Mouse (Mus musculus) left cerebral cortex, postnatal 4 days (tissue): ENCODE data around the gene Selenon. TPM values are rescaled to one million over a fixed set of nuclear protein-coding genes. Genes with fewer than 3 reads are reported as not detected.

Source experiments
- DNase-seq: peaks from one replicate; pipeline ENCODE4 v3.0.0-alpha.2; 2022
- intact Hi-C: fragments of 180-260 bp; cut with DNase I; formaldehyde crosslinking; loops from one replicate; pipeline ENCODE4 v1.15.1; 2025
- total RNA-seq, 2 experiments: library from RNA; stranded (reverse); gene quantifications; 2 replicates each; pipeline ENCODE4 v1.2.3; 2021

Gene Selenon
- total RNA-seq, 2 experiments from 2014 or later: 30.2 to 30.4 TPM

GRCm38 (mm10) chr4:134579212-134579611 lies 27.2 kb upstream of the Selenon start:
- DNase-seq: no peak
- intact Hi-C loops: no loop called here

GRCm38 (mm10) chr4:134578407-134578806 lies 26.4 kb upstream of the Selenon start:
- DNase-seq: peak; percentile 70

GRCm38 (mm10) chr4:134577281-134577680 lies 25.3 kb upstream of the Selenon start:
- DNase-seq: no peak
- intact Hi-C loops: no loop called here

More at GRCm38 (mm10) chr4:134578407-134578806, 26.4 kb upstream of the Selenon start:
- intact Hi-C loops: no loop called here

DNA sequence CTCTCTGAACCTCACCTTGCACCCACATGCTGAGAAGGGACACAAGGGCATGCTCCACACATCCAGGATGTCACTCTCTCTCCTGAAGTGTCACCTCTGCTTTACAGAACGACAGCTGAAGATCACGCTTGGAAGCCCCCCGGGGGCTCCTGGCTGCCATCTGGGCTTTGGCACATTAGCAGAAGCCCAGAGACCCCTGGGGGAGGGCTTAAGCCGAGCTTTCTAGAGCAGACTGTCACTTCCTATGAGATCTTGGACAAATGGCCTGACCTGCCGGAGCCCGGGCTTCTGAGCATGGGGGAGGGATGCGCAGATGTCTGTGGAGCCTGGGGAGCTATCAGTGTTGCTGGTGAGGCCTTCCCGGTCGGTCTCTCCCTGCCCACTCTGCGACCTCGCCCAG lies 23.5 kb upstream of the Selenon start:
- DNase-seq: peak; percentile 82
- intact Hi-C loops: no loop called here

DNA sequence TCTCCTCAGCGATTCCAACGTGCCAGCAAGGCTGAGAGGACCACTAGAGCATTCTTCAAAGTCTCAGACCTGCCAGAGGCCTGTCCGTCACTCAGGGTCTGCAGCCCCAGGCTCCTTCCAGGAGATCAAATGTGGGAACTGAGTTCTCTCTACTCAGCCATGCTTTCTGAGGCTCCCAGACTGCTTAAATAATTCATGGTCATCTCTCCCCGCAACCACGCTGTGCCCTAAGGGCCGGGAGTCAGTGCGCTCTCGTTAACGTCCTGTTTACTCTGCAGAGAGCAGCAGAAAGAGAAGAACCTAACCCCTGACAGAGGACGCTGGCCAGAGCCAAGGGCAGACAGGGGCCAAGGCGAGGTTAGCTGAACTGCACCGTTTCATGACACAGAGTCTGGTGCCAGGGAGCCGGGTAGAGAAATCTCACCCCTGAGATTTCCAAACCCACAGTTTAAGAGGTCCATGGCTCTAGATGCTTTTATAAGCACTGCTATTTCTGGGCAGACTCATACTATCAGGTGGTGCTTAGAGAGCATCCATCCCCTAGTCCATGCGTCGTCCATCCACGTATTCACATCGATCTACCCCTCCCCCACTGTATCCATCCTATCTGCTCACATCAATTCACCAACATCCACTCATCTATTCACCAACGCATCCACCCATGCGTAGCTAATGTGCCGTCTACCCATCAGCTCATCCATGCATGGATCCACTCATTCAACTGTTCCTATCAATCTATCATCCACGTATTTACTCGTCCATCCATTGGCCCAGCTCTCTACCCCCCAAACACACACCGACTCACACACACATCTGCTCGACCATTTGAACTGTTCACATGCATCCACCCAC lies 20.7 kb upstream of the Selenon start:
- no peak for DNase-seq
- intact Hi-C loops: no loop called here

- intact Hi-C loops: no loop called here
- peak; percentile 88 for DNase-seq
Observed at GRCm38 (mm10) chr4:134570704-134571451, 18.9 kb upstream of the Selenon start.

GRCm38 (mm10) chr4:134569831-134570230 lies 17.9 kb upstream of the Selenon start:
- DNase-seq: peak; percentile 35
- intact Hi-C loops: no loop called here

- intact Hi-C loops: no loop called here
- peak; percentile 57 for DNase-seq
Observed at GRCm38 (mm10) chr4:134569205-134569604, 17.2 kb upstream of the Selenon start.

- intact Hi-C loops: no loop called here
Observed at GRCm38 (mm10) chr4:134567377-134568226, 15.6 kb upstream of the Selenon start.

GRCm38 (mm10) chr4:134564093-134564492 lies 12.1 kb upstream of the Selenon start:
- intact Hi-C loops: no loop called here
- no peak for DNase-seq

More at GRCm38 (mm10) chr4:134567377-134568226, 15.6 kb upstream of the Selenon start:
- peak; percentile 92 for DNase-seq

DNA sequence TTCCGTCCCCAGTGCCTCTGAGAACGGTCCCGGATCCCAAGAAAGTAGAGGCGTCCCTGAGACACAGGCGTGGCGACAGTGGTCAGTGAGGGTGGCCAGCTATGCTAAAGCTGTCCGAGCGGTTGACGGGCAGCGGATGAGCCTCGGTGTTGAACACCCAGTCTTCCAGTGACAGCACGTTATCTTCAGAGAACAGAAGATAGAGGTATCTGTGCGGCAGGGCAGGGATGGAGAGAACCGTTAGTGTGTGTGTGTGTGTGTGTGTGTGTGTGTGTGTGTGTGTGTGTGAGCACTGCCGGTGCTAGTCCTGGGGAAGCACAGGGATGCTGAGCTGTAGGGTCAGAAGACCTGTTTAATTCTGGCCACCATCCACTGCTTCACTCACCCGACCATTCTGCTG lies 11.7 kb upstream of the Selenon start:
- DNase-seq: no peak

DNA sequence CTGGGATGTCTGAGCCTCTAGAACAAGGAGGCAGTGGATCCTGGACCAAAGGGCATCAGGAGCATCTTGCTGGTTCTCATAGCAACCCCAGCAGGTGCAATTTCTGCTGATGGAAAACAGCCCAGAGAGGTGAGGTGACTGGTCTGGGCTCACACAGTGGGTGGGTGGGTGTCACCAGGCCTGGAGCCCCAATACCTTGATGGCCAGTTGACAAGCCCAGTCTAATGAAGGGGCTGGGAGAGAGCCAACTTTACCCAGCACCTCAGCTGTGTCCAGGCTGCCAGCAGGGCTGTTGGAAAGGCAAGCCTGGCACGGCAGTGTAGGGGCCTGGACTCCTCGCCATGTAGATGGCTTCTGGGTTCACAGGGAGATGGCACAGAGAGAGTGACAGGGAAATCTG lies 10.0 kb upstream of the Selenon start:
- intact Hi-C loops: no loop called here
- DNase-seq: peak; percentile 59

More for the DNA sequence above, 11.7 kb upstream of the Selenon start:
- intact Hi-C loops: no loop called here

DNA sequence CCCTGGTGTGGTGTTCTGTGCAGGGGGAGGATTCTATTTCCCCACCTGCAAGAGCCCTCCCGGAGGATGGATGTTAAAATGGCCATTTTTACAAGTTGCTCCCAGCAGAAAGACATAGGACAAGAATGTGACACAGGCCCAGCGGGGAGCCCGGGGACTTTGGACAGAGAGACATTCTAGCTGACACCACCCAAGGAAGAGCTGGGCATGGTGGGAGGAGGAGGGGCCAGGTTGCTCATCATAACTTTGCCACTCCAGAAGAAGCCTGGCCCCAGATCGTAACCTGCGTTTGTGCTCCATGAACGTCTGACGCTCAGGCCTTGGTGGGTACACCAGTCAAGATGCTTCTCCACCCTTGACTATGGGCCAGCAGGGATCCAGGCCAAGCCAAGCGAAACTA lies 8.7 kb upstream of the Selenon start:
- DNase-seq: no peak
- intact Hi-C loops: no loop called here

GRCm38 (mm10) chr4:134559154-134559553 lies 7.2 kb upstream of the Selenon start:
- no peak for DNase-seq
- intact Hi-C loops: loop anchor here (5.0 kb wide), 1 partner anchor 143 kb away; the partner anchor contains the start of gene Man1c1

DNA sequence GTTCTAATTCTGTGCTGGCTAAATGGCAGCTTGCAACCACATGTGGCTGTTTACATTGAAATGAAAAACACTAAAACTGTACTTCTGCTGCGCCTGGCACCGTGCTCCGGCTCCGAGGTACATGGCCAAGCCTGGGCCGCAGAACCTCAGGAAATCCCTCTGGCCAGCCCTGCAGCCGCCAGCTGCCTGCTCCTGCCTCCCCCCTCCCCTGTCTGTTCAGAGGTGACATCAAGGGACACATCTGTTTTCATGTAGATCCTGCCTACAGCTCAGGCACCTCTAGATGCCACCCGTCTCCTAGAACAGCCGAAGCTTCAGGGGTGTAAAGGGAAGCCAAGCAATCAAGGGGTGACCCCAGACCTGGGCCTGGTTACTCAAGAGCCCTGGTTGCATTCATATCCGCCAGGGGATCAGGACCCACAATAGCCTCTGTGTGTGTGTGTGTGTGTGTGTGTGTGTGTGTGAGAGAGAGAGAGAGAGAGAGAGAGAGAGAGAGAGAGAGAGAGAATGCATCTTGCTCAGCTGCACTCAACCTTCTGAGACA lies 6.7 kb upstream of the Selenon start:
- intact Hi-C loops: loop anchor here (5.0 kb wide), 1 partner anchor 144 kb away; the partner anchor contains the start of gene Man1c1
- DNase-seq: no peak

DNA sequence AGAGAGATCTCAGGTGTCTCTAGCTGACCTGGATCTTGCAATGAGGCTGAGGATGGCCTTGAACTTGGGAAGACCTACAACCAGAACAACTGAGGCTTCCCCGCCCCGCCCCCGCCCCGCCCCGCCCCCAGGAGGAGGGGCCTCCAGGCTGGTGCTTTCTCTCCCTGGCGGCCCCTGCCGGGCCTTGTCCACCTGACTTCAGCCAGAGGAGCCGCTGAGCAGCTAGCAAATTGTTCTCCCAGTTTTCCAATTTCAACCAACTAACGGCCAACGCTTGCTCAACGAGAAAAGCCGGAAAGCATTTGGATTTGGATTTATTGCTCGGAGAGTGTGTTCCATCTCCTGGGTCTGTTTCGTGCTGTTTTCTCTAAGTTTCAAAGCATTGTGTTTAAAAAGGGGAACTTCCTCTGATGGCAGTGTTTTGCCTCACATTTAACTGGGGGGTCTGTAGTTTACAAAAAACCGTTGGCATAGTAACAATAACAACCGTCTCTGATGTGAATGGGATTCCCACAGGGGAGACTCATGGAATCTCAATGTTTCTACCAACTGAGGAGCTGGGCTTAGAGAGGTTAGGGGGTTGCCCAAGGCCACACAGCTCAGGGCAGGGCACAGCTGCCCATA lies 5.8 kb upstream of the Selenon start:
- peak; percentile 41 for DNase-seq
- intact Hi-C loops: loop anchor here (5.0 kb wide), 1 partner anchor 145 kb away; the partner anchor contains the start of gene Man1c1

- intact Hi-C loops: loop anchor here (5.0 kb wide), 1 partner anchor 146 kb away; the partner anchor contains the start of gene Man1c1
- DNase-seq: peak; percentile 78
Observed at GRCm38 (mm10) chr4:134555956-134556580, 4.1 kb upstream of the Selenon start.

DNA sequence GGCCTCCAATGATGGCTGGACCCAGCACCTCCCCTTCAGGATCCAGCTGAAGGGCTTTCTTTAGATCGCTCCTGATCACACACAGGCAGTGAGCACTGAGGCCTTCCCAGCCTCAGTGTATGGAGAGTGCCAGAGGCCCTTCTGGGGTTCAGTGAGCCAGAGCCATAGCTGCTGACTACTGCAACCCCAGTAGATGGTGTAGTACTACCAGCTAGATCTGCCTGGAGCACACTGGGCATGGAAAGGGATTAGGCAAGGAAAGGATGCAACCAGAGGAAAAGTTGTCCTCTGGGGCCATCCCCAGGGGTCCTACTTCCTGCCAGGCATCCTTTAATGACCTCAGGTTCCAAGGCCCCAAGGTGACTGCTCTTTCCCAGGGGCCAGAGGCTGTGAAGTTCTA lies 1.7 kb upstream of the Selenon start:
- intact Hi-C loops: no loop called here
- no peak for DNase-seq

- no peak for DNase-seq
- intact Hi-C loops: loop anchor here (5.0 kb wide), 1 partner anchor 162 kb away; no protein-coding TSS in a partner anchor
Observed at GRCm38 (mm10) chr4:134549899-134550298, 2.1 kb downstream of the Selenon start.
